Mouse (Mus musculus) small intestine, adult 2 months (tissue): ENCODE measurements around the gene Abcb8. TPM values are rescaled to one million over a fixed set of nuclear protein-coding genes. Genes with fewer than 3 reads are reported as not detected.

Experiments used
- H3K27ac ChIP-seq: fragments of 200-500 bp; 2 replicates; pipeline ENCODE4 v1.5.1; 2012; ENCODE audit warnings: low read depth, low read length, control low read depth, inconsistent platforms; ENCODE audit not compliant: insufficient read depth
- H3K27me3 ChIP-seq: fragments of 200-500 bp; 2 replicates; pipeline ENCODE4 v1.6.1; 2012; ENCODE audit warnings: mild to moderate bottlenecking, moderate library complexity, low read length, inconsistent platforms; ENCODE audit not compliant: control insufficient read depth, insufficient read depth
- H3K36me3 ChIP-seq: fragments of 200-500 bp; 2 replicates; pipeline ENCODE4 v1.6.1; 2012; ENCODE audit warnings: mild to moderate bottlenecking, low read length, control low read depth, inconsistent platforms; ENCODE audit not compliant: control insufficient read depth, insufficient read depth
- H3K4me1 ChIP-seq: fragments of 200-500 bp; 2 replicates; pipeline ENCODE4 v1.6.1; 2012; ENCODE audit warnings: low read length, inconsistent platforms, mixed read lengths; ENCODE audit not compliant: control insufficient read depth, insufficient read depth, insufficient read length
- H3K4me3 ChIP-seq: fragments of 200-500 bp; 2 replicates; pipeline ENCODE4 v1.5.1; 2012; ENCODE audit warnings: low read depth, mild to moderate bottlenecking, control low read depth, inconsistent platforms, low read length, moderate library complexity
- CTCF ChIP-seq: fragments of 200-500 bp; IDR thresholded peaks from 2 replicates; pipeline ENCODE4 v1.5.1; 2012; ENCODE audit warnings: low read depth, mild to moderate bottlenecking, control low read depth, inconsistent platforms, low read length, moderate library complexity, mixed read lengths; ENCODE audit not compliant: insufficient replicate concordance, insufficient read length; ENCODE audit errors: extremely low read depth
- POLR2A ChIP-seq: fragments of 200-500 bp; IDR thresholded peaks from 2 replicates; pipeline ENCODE4 v1.6.1; 2012; ENCODE audit warnings: low read depth, mild to moderate bottlenecking, control low read depth, inconsistent platforms, low read length, moderate library complexity
- WGBS: fragments of 180-500 bp; shearing (Covaris S2); methylation state at CpG from one replicate; pipeline ENCODE4 v1.1.7; 2018; 5-methylcytosine and 5-hydroxymethylcytosine counted together
- polyA plus RNA-seq: library from polyadenylated mRNA; depleted of rRNA; stranded (reverse); fragments of >200 nt; gene quantifications from 2 replicates; pipeline ENCODE4 v1.2.3, GENCODE M21; 2012

The Abcb8 gene
- polyA plus RNA-seq, 1 experiment = 83.7 TPM

GRCm38 (mm10) chr5:24380499-24380898 is 13.0 kb upstream of the Abcb8 start:
- H3K4me3 ChIP-seq = no peak overlapping the region
- no peaks in the 10 kb centered on the region for H3K27me3 ChIP-seq
- no peak for TF ChIP-seq POLR2A
- WGBS = 82% methylated on average over 4 of the region's 4 CpGs
- H3K27ac ChIP-seq = no peak overlapping the region
- H3K4me1 ChIP-seq = peaks cover 10% of the 10 kb centered on the region; the same call in 1 of the 2 replicates
- H3K36me3 ChIP-seq = no peaks in the 10 kb centered on the region

GRCm38 (mm10) chr5:24381486-24381885 is 12.0 kb upstream of the Abcb8 start:
- Histone ChIP-seq H3K27ac (no peak overlapping the region), H3K4me1 (peaks cover 10% of the 10 kb centered on the region; the same call in 1 of the 2 replicates), H3K36me3 (no peaks in the 10 kb centered on the region), H3K27me3 (no peaks in the 10 kb centered on the region), H3K4me3 (no peak overlapping the region)
- TF ChIP-seq POLR2A = no peak
- TF ChIP-seq CTCF = no peak
- 62% methylated on average over 6 of the region's 6 CpGs for WGBS

GRCm38 (mm10) chr5:24381988-24382387 is 11.5 kb upstream of the Abcb8 start:
- peaks cover 10% of the 10 kb centered on the region; the same call in 1 of the 2 replicates for H3K4me1 ChIP-seq
- 49% methylated on average over 2 of the region's 2 CpGs for WGBS

GRCm38 (mm10) chr5:24383026-24383859 is 10.2 kb upstream of the Abcb8 start:
- WGBS = 3% methylated on average over 34 of the region's 34 CpGs
- peaks cover 12% of the 10 kb centered on the region; the same call in 1 of the 2 replicates for H3K27me3 ChIP-seq
- no peak for TF ChIP-seq POLR2A
- peak; percentile 52; the same call in 1 of the 2 replicates for TF ChIP-seq CTCF
- no peaks in the 10 kb centered on the region for H3K36me3 ChIP-seq
- H3K4me1 ChIP-seq = peaks cover 20% of the 10 kb centered on the region
- H3K4me3 ChIP-seq = peak overlapping the region; percentile 59
- no peak overlapping the region for H3K27ac ChIP-seq

More at GRCm38 (mm10) chr5:24381988-24382387, 11.5 kb upstream of the Abcb8 start:
- Histone ChIP-seq H3K27ac (no peak overlapping the region), H3K36me3 (no peaks in the 10 kb centered on the region), H3K4me3 (no peak overlapping the region), H3K27me3 (peaks cover 2% of the 10 kb centered on the region; the same call in 1 of the 2 replicates)
- no peak for TF ChIP-seq POLR2A
- no peak for TF ChIP-seq CTCF

DNA sequence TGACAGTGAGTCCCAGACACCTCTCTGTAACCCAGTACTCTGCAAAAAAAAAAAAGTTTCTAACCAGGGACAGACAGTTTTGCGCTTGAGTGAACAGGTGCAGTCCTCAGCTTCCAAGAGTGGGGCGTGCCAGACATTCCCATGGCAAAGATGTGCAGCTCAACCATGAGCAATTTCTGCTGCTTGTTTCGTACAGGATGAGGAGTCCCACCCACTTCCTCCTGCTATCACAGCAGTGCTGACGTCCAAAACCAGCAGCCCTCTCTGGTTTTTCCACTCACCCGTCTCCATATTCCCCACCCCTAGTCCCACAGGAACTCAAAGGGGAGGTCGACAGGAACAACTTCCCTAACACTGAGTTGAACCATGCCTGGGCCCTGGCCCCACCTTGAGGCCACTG is 9.1 kb upstream of the Abcb8 start:
- no peak for TF ChIP-seq POLR2A
- no peak for TF ChIP-seq CTCF
- H3K36me3 ChIP-seq = no peaks in the 10 kb centered on the region
- no peak overlapping the region for H3K27ac ChIP-seq
- no peak overlapping the region for H3K4me3 ChIP-seq
- WGBS = 61% methylated on average over 6 of the region's 6 CpGs
- H3K4me1 ChIP-seq = peaks cover 24% of the 10 kb centered on the region
- H3K27me3 ChIP-seq = peaks cover 14% of the 10 kb centered on the region; the same call in 1 of the 2 replicates

GRCm38 (mm10) chr5:24385374-24385773 is 8.1 kb upstream of the Abcb8 start:
- WGBS = 93% methylated on average over 5 of the region's 5 CpGs
- Histone ChIP-seq H3K27me3 (peaks cover 14% of the 10 kb centered on the region; the same call in 1 of the 2 replicates), H3K36me3 (no peaks in the 10 kb centered on the region), H3K4me1 (peaks cover 25% of the 10 kb centered on the region), H3K27ac (no peak overlapping the region), H3K4me3 (no peak overlapping the region)
- TF ChIP-seq POLR2A (no peak), CTCF (no peak)

GRCm38 (mm10) chr5:24385887-24386550 is 7.4 kb upstream of the Abcb8 start:
- WGBS = 85% methylated on average over 10 of the region's 10 CpGs
- no peak for TF ChIP-seq POLR2A
- TF ChIP-seq CTCF = no peak
- no peak overlapping the region for H3K27ac ChIP-seq
- peaks cover 25% of the 10 kb centered on the region for H3K4me1 ChIP-seq
- H3K4me3 ChIP-seq = no peak overlapping the region
- peaks cover 14% of the 10 kb centered on the region; the same call in 1 of the 2 replicates for H3K27me3 ChIP-seq
- H3K36me3 ChIP-seq = no peaks in the 10 kb centered on the region
